ENCODE assay signal across 20 mouse cellular contexts in the genomic region with DNA sequence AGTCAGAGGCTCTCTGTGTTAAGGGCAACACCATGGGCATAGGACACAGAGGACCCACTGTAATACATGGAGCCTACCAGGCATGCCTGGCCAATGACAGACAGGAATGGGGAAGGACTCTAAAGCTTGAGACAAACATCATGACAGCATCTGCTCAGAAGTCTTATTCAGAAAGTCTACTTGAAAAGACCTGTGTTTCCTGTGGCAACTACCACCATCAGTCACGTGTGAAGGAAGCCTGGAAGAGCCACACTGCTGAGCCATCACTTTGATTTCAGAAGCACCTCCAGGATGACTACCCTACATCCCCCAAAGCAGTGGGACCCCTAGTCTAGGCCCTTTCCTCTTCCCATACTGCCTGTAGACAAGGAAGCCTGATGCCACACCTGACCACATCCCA. TPM values are rescaled to one million over a fixed set of nuclear protein-coding genes. Genes with fewer than 3 reads are reported as not detected.
DNase-seq lines count a peak whose midpoint lies in the region; ATAC-seq and TF ChIP-seq lines count a peak whose summit lies in the region.
"Had no signal": no experiment of that assay in that cellular context is flagged by ENCODE, and none has a peak within 500 bp of the region (broad histone marks: within the 10 kb centered on the region; RNA-seq: fewer than 3 reads in every experiment).

No protein-coding gene starts in this region.

- ATAC-seq in CD4-positive, CD25-positive, alpha-beta regulatory T cell, adult 4 months: peak; percentile 60
- no peak for ATAC-seq in erythroblast, adult 5-6 weeks (replicated peaks; ENCODE audit: low FRiP score, poor library complexity, severe bottlenecking)
- ATAC-seq in midbrain, embryonic 16.5 days: no peak
- ATAC-seq: forebrain, embryonic 16.5 days; hindbrain, embryonic 16.5 days; intestine, embryonic 15.5 days had no signal

- no peaks in the 10 kb centered on the region for H3K27me3 ChIP-seq in cerebellum, adult 2 months (ENCODE audit: control insufficient read depth, insufficient read depth, low read length)
- no peaks in the 10 kb centered on the region for H3K27me3 ChIP-seq in spleen, adult 2 months (ENCODE audit: control insufficient read depth, insufficient read depth, low read length)
- no peaks in the 10 kb centered on the region for H3K27me3 ChIP-seq in midbrain, embryonic 16.5 days (ENCODE audit: control insufficient read depth, insufficient read depth, low read depth, low read length)
- H3K27me3 ChIP-seq: embryonic facial prominence, embryonic 12.5 days; forebrain, embryonic 12.5 days; heart, embryonic 12.5 days; intestine, embryonic 15.5 days had no signal

- no peak for TF ChIP-seq POLR2A in cerebellum, adult 2 months (IDR thresholded peaks at IDR 0.05; ENCODE audit: borderline replicate concordance, insufficient read depth, low read length)
- TF ChIP-seq POLR2A in spleen, adult 2 months (IDR thresholded peaks at IDR 0.05; ENCODE audit: low read depth, low read length): no peak

- no peak overlapping the region for H3K4me2 ChIP-seq in midbrain, embryonic 16.5 days (ENCODE audit: low read length)
- H3K4me2 ChIP-seq: embryonic facial prominence, embryonic 12.5 days; forebrain, embryonic 12.5 days; heart, embryonic 12.5 days; intestine, embryonic 15.5 days had no signal

- 36% methylated on average over 1 of the region's 1 CpGs for WGBS in cerebellum, adult 2 months
- WGBS in spleen, adult 2 months: 15% methylated on average over 1 of the region's 1 CpGs
- 75% methylated on average over 1 of the region's 1 CpGs for WGBS in midbrain, embryonic 16.5 days

- no peak overlapping the region for H3K9ac ChIP-seq in midbrain, embryonic 16.5 days (ENCODE audit: low read depth, low read length)
- H3K9ac ChIP-seq: embryonic facial prominence, embryonic 12.5 days; forebrain, embryonic 12.5 days; heart, embryonic 12.5 days; intestine, embryonic 15.5 days had no signal

- H3K4me3 ChIP-seq in cerebellum, adult 2 months (replicated peaks; ENCODE audit: insufficient read depth, low read depth, low read length): no peak overlapping the region
- H3K4me3 ChIP-seq in spleen, adult 2 months (ENCODE audit: extremely low read depth, insufficient read depth, insufficient read length): no peak overlapping the region
- H3K4me3 ChIP-seq in midbrain, embryonic 16.5 days (ENCODE audit: low read depth, low read length): no peak overlapping the region
- H3K4me3 ChIP-seq: embryonic facial prominence, embryonic 12.5 days; forebrain, embryonic 12.5 days; heart, adult 2 months; heart, embryonic 12.5 days; intestine, embryonic 15.5 days had no signal

- no peak for TF ChIP-seq CTCF in cerebellum, adult 2 months (IDR thresholded peaks at IDR 0.05; ENCODE audit: borderline replicate concordance, insufficient read depth, low read depth, low read length)
- TF ChIP-seq CTCF in spleen, adult 2 months (IDR thresholded peaks at IDR 0.05; ENCODE audit: extremely low read depth, insufficient read depth, insufficient read length, insufficient replicate concordance): no peak

- H3K27ac ChIP-seq in cerebellum, adult 2 months (ENCODE audit: insufficient read depth, low read length): peak overlapping the region; percentile 55
- H3K27ac ChIP-seq in spleen, adult 2 months (ENCODE audit: insufficient read depth, low read length): peak overlapping the region; percentile 30; the same call in 1 of the 2 replicates
- no peak overlapping the region for H3K27ac ChIP-seq in midbrain, embryonic 16.5 days (ENCODE audit: low read length)
- H3K27ac ChIP-seq: embryonic facial prominence, embryonic 12.5 days; forebrain, embryonic 12.5 days; heart, adult 2 months; intestine, embryonic 15.5 days had no signal

- H3K36me3 ChIP-seq in spleen, adult 2 months (ENCODE audit: control insufficient read depth, insufficient read depth, low read length): no peaks in the 10 kb centered on the region
- H3K36me3 ChIP-seq in midbrain, embryonic 16.5 days (ENCODE audit: control insufficient read depth, insufficient read depth, low read length): no peaks in the 10 kb centered on the region
- H3K36me3 ChIP-seq: embryonic facial prominence, embryonic 12.5 days; forebrain, embryonic 12.5 days; heart, embryonic 12.5 days; intestine, embryonic 15.5 days had no signal

- DNase-seq in cerebellum, adult 2 months: no peak
- no peak for DNase-seq in cerebellum, adult 18-20 months
- DNase-seq in spleen, adult 2 months (ENCODE audit: low read depth in 1 of 2, low spot score in 2 of 2): peak in 1 of 2 experiments; percentile 17
- DNase-seq in spleen, postnatal 14 days (ENCODE audit: low spot score in 2 of 2): no peak
- DNase-seq in induced T-regulatory cell, adult 2 months (ENCODE audit: low read depth): peak; percentile 63
- DNase-seq: adrenal gland, postnatal 14 days; B cell, adult 2 months; cerebellum, adult 11-12 months; cerebellum, postnatal 10 days; gastrocnemius, postnatal 10 days; heart, adult 2 months had no signal

- no peaks in the 10 kb centered on the region for H3K9me3 ChIP-seq in midbrain, embryonic 16.5 days (replicated peaks; ENCODE audit: control insufficient read depth, low read length, poor library complexity, severe bottlenecking)
- H3K9me3 ChIP-seq: embryonic facial prominence, embryonic 12.5 days; forebrain, embryonic 12.5 days; intestine, embryonic 15.5 days had no signal

- peaks cover 68% of the 10 kb centered on the region for H3K4me1 ChIP-seq in cerebellum, adult 2 months (ENCODE audit: control insufficient read depth, insufficient read depth, low read length)
- peaks cover 18% of the 10 kb centered on the region; the same call in 1 of the 2 replicates for H3K4me1 ChIP-seq in spleen, adult 2 months (ENCODE audit: control insufficient read depth, insufficient read depth, insufficient read length)
- H3K4me1 ChIP-seq in midbrain, embryonic 16.5 days (ENCODE audit: control insufficient read depth, insufficient read depth, low read length): no peaks in the 10 kb centered on the region
- H3K4me1 ChIP-seq: embryonic facial prominence, embryonic 12.5 days; heart, embryonic 12.5 days; intestine, embryonic 15.5 days had no signal

RNA-seq across cellular contexts. Expression of gene Bsn, which starts 39.7 kb away (rescaled TPM):
- polyA plus RNA-seq in cerebellum, adult 2 months (2012; rRNA removed): 70.0 and 77.6 TPM in 2 replicates
- polyA plus RNA-seq in spleen, adult 2 months (2012; rRNA removed): 0.57 and 0.67 TPM in 2 replicates
- under 1 TPM; 0.10 to 0.23 TPM for polyA plus RNA-seq in CD4-positive, CD25-positive, alpha-beta regulatory T cell, adult 4 months (2017; shearing (Covaris generic))
- total RNA-seq in erythroblast, adult 5-6 weeks (2015; ENCODE audit: low replicate concordance): 0.38 and 1.0 TPM in 2 replicates
- total RNA-seq in erythroblast, adult 5-6 weeks (2017; ENCODE audit: low replicate concordance): 1.3 and 2.0 TPM in 2 replicates
- polyA plus RNA-seq in midbrain, embryonic 16.5 days (2015; fragmentation: Nextera tagmentation; extraction: Ambion mirVana): 8.6 and 10.1 TPM in 2 replicates

RNA-seq across cellular contexts. Expression of gene Apeh, which starts 56.1 kb away (rescaled TPM):
- 69.6 and 83.5 TPM in 2 replicates for polyA plus RNA-seq in cerebellum, adult 2 months (2012; rRNA removed)
- 136 and 157 TPM in 2 replicates for polyA plus RNA-seq in spleen, adult 2 months (2012; rRNA removed)
- polyA plus RNA-seq in CD4-positive, CD25-positive, alpha-beta regulatory T cell, adult 4 months (2017; shearing (Covaris generic)): 10 to 100 TPM; 52.2 to 70.5 TPM
- 123 and 182 TPM in 2 replicates for total RNA-seq in erythroblast, adult 5-6 weeks (2015; ENCODE audit: low replicate concordance)
- total RNA-seq in erythroblast, adult 5-6 weeks (2017; ENCODE audit: low replicate concordance): 219 and 268 TPM in 2 replicates
- polyA plus RNA-seq in midbrain, embryonic 16.5 days (2015; fragmentation: Nextera tagmentation; extraction: Ambion mirVana): 46.0 and 50.8 TPM in 2 replicates
